Mouse (Mus musculus) cerebellum, postnatal 14 days (tissue): Measurements from ENCODE around the gene Cntfr.

Experiments used
- DNase-seq, 2 experiments: peaks; one replicate each; pipeline ENCODE4 v3.0.0; 2021; ENCODE audit warnings: mixed read lengths in 2 of 2

Gene Cntfr

DNA sequence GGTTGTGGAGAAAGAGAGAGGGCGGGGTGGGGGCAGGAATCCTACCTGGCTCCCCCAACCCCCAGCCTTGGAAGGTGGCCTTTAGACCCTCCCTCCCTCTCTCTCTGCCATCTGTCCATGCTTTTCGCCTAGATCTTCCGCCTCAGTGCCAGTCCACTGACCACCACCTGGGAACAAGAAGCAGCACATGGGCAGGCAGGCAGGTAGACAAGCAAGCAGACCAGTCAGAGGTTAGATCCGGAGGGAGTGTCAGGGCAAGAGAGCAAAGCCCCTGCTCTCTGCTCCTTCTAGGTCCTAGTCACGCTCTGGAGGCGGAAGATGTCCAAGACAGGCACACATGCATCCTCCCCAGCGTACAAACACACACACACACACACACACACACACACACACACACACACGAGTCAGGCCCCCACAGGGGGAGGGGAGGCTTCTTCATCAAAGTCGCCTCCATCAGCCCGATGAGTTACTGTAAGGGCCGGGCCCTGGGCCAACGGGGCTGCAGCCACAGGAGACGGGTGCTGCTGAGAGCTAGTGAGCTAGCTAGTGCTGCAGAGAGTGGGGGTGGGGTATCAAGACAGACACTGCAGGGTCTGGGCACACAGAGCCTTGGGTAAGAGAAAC is 19.8 kb downstream of the Cntfr start:
- DNase-seq, result peak; percentile 83 to 87

DNA sequence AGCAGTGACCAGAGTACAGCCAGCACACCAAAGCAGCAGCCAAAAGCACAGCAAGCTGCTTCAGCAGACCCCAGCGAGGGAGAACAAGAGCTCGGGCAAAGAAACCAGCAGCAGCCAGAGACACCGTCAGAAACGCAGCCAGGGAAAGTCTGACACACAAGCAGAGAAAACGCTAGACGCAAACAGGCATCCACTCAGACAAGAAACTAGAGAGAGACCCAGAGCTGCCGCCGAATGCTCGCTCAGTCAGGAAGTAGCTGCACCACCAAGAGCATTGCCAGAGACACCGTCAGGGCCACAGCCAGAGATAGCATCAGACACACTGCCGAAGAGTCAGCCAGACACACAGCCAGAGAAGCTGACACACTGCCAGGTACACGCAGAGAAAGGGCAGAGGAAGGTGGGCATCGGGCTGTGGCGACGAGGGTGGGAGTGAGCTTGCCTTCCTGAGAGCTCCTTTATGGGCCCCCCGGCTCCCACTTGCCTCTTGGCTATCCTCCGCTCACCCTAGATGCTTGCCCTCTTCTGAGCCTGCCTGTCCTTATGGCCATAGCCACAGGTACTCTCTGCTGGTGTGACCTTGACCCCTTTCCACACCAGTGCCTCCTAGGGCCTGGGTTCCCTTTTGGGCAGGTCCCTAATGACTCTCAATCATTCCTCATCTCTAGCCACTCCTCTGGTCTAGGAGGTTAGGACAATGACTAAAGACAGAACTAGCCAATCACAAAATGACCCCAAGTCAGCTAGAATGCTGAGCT is 20.5 kb downstream of the Cntfr start:
- DNase-seq, result peak; percentile 72 to 75

DNA sequence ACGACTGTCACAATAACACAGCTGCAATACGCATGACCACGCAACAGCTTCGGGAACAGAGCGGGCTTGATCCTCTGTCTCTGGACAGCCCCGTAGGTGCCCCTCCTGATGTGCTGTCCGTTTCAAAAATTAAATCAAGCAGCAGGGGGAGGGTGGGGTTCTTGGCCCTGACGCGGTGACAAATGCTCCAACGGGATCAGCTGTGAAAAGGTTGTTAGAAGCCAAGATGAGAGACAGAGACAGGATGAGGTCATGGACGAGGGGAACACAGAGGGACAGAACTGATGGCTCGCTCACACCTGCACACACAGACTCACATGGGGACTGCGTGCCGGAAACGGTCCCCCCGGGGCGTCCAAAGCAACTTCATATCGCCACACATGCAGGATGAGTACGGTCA is 23.7 kb downstream of the Cntfr start:
- no peak for DNase-seq

DNA sequence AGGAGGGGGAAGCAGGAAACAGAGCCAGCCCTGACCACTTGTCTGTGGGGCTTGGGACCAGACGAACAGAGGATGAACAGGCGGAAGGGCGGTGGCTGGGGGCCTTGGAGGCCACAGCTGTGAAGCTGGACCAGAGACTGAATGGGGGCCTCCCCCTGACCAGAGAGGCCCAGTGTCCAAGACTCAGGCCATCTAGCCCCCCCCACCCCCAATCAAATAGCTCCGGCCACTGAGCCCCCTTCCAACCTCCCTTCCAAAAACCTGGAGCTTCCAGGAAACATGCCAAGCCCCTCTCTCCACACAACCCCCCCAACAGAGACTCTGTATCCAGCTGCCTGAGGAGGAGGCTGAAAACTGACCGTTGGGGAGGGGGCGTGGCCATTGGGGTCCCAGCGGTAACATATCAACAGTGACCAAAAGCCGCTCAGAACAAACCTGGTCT is 24.3 kb downstream of the Cntfr start:
- DNase-seq, result peak in 1 of 2 experiments; percentile 54

DNA sequence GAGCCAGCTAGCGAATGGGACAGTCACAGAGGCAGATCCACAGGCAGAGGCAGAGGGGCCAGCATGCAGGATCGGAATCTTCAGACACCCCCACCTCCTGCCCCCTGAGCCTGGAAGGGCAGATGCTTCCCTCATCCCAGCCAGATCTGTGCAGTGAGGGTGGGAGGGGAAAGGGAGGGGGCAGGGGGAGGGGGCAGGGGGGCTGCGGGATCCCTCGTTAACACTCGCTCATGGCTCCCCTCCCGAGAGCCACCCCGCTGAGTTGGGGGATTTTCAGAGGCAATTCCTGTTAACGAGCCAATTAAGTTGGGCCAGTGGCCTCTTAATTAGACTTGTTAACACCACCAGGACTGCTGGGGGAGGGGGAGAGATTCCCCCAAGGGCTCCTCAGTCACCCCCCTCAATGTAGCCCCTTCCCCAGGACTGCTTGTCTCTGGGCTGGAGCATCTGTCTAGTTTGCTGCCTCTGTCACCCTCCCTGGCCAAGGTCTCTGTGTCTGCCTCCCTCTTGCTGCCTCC is 24.9 kb downstream of the Cntfr start:
- no peak for DNase-seq

DNA sequence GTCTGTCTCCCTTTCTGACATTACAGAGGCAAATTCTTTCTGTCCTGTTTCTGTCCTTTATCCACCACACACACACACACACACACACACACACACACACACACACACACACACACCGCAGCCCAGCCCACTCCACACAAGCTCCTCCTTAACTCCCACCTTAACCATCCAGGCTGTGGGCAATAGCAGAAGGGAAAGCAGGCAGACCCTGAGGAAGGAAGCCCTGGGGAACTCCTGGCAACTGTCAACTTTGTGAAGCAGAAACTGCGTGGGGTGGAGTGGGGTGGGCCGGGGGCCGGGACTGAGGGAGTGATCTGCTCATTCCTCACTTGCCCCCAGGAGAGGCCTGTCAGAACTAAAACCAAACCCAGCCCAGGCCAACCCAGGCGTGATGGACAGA is 25.4 kb downstream of the Cntfr start:
- no peak for DNase-seq

DNA sequence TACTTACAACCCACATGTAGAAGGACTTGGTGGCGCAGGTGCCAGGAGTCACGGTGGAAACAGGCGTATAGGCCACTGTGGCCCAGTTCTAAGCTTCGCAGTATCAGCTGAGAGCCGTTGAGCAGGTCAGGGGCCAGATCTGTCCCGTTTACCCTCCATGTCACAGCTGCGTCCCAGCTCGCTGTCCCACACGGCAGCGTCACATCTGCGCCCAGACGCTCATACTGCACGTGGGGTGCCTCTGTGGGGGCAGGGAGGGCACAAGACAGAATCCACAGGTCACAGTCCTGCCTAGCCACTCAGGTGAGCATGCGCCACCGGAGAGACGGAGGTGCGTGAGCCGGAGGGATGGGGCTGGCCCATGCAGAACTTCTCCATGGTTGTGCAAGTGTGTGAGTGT is 26.1 kb downstream of the Cntfr start:
- no peak for DNase-seq

DNA sequence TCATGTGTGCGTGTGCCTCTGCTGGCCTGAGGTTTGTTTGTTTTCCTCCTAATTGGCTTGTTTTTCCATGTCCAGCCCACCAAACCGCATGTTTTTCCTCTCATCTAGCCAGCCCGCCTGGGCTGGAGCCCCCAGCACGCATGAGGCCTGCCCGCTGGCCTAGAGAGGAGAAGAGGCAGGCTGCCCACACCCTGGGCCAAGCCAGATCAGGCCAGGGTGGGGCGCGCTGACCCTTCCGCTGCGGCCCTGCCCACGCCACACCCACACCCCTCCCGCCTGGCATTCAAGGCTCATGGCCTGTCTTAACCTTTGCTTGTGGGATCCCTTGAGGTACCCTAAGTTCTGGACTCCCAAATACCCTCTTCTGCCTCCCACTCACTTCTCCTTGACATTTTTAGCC is 30.2 kb downstream of the Cntfr start:
- no peak for DNase-seq

DNA sequence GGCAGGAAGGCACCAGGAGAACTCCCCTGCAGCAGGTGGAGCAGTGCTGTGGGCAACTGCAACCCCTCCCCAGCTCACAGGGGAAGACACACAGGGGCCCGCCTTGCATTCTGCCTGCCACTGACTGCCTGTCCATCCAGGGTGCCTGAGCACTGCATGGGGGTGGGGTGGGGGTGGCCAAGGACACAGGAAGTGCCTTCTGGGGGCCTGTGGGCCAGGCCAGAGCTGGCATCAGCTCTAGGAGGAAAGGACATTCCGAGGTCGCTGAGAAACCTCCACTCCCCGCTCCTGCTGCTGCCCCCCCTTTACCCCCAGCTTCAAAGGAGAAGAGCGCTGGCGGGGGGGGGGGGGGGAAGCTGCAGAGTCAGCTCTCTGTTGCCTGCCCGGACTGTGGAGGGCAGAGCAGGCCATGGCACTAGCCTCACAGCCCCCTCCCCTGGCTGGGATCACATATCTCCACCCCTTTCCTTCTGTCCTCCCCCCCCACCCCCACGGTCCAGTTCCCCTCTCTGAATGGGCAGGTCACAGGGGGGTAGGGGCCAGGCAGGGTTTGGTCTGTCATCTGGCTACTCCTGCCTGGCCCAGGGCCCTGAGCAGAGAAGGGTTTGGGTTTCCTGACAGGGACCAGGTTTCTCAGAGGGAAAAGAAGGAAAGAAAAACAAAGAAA is 31.7 kb downstream of the Cntfr start:
- DNase-seq, result no peak

- DNase-seq, result no peak
These were observed 32.4 kb downstream of the Cntfr start for GRCm38 (mm10) chr4:41664533-41664932.

DNA sequence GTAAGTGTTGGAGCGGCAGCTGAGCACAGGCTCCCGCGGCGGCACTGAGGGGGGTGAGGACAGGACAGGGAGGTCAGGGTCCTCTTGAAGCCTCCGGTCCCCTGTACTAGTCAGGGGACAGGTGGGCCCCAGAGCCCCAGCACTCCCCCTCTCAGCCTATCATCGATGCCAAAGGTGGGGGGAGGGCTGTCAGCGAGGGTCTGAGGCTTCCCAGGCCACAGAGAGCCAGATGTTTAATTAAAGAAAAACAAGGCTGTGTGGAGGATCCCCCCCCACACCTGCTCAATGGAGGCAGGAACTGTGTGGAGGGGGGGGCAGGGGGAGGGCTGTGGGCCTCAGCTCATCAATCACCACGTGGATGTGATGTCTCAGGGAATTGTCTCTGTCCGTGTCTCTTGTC is 33.3 kb downstream of the Cntfr start:
- no peak for DNase-seq

DNA sequence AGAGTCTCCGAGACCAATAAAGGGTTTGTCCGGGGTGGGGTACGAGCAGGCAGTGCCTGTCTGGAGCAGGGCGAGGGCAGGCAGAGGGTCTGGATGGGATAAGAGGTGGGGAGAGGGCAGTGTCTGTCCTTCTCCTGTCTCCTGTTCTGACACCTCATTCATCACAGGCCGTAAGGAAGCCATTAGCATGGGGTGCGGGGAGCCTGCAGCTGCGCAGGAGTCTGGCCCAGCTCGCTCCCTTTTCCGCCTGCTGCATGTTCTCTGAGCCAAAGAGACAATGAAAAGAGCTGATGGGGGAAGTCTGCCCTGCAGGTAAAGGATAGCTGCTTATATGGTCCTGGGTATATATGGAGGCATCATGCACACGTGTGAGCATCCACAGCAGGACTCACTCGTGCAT is 34.2 kb downstream of the Cntfr start:
- no peak for DNase-seq

- peak in 1 of 2 experiments; percentile 67 for DNase-seq
These were observed 35.9 kb downstream of the Cntfr start for GRCm38 (mm10) chr4:41660851-41661430.

- DNase-seq, result no peak
These were observed 37.3 kb downstream of the Cntfr start for GRCm38 (mm10) chr4:41659556-41659955.

- DNase-seq, result no peak
These were observed 38.1 kb downstream of the Cntfr start for GRCm38 (mm10) chr4:41658566-41659384.

DNA sequence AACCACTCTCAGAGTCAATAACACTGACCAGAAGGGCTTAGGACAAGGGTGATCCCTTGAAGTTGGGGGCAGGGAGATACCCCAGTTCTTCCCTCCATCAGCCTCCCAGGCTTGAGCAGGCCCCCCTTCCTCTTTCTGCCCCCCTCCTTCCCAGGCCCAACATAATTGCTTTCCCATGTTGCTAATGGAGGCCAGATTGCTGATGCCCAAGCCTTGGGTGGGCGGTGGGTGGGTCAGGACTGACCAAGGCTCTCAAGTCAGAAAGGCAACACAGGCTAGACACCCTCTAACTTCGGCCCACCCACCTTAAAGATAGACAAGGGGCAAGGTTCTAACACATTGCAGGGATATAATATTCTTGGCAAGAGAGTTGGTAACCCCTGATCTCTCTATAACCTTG is 41.4 kb downstream of the Cntfr start:
- DNase-seq, result no peak

DNA sequence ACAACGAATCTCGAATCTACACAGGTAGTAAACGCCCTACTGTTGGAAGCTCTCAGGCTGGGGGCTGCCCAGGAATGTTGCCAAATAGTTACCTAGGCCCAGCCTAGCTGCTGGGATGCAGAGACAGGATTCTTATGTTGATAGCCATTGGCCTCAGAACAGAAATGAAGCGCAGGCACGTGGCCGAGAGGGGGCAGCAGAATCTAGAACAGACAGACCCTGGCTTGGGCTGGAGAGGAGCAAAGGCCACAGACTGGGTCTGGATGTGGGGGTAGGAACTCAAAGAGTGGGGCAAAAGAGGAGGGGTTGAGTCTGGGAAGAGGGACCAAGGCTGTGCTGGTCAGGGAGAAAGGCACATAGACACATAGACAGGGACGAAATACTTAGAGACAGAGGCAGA is 42.7 kb downstream of the Cntfr start:
- peak; percentile 86 to 90 for DNase-seq

GRCm38 (mm10) chr4:41653730-41654129 is 43.2 kb downstream of the Cntfr start:
- DNase-seq, result no peak

DNA sequence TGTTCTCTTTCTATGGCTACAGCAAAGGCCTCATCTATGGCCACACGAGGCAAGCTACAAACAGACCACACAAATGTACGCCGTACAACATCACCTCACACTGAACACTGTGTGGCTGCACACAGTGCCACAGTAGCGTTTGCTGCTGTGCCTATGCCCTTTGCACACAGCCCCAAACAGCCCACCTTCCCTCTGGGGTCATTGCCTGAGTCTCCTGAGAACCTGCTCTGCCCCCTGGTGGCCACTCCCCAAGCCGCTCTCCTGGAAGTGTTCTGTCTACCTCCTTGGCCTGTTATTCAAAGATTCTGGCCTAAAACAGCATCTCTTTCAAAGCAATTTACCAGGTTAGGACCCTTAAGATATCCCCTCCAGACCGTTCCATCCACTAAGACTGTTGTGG is 43.6 kb downstream of the Cntfr start:
- DNase-seq, result peak; percentile 89 to 95

- no peak for DNase-seq
These were observed 48.3 kb downstream of the Cntfr start for GRCm38 (mm10) chr4:41648627-41649026.

DNA sequence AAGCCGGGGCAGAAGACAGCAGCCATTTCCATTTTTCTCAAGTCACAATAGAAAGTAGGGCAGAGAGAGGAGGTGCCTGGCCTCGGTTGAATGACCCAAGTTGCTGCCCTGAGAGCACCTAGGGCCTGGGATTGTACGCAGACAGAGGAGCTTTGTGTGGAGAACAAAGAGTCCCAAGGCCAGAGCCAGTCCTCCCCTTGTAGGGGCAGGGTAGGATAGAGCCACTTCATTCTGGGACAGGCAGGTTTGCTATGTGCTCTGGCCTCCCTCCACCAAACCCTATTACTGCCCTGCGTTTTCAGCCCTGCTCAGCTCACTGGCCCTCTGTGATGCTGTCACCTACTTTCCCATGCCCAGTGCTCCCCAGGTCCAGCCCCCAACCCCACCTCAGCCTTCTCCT is 48.7 kb downstream of the Cntfr start:
- no peak for DNase-seq

DNA sequence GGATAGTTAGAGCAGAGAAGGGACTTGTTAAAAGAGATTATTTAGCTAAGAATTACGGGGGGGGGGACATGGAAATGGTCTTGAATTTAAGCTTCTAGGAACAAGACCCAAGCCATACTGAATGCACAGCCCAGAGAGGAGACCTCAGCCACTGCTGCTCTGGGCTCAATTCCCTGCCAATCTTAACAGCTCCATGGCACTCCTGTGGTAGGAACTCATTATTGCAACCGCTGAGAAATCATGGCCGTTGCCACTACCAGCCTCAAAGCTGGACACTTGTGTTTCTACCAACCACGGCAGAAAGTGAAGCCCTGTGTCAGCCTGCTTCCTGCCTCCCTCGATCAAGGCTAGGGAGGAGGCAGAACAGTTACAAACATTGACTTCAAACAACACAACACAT is 51.4 kb downstream of the Cntfr start:
- DNase-seq, result peak; percentile 77 to 79
